Mouse (Mus musculus) R1 (cell line): Measurements from ENCODE around the gene Tnfaip8l3.

Experiments
- DNase-seq: peaks from one replicate; pipeline ENCODE4 v3.0.0-alpha.2; 2018; ENCODE audit warnings: low read depth, low spot score

Tnfaip8l3 gene

DNA sequence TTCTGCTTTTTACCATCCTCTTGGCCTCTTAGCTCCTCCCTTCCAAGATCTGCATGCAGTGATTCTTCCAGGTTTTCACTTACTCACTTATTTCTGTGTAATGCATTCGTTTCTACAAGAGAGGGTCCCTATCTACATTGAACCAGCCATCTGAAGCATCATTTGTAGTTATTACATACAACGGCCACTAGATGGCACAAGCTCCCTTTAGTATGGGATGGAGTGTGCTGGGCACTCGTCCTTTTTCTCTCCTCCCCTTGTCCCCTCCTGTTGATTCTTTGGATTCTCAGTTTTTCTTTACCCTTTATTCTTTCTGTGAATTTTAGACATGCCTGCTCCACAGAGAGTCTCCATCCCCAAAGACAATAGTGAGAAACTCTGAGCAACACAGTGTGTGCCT, 77.3 kb downstream of the Tnfaip8l3 start:
- peak; percentile 69 for DNase-seq

DNA sequence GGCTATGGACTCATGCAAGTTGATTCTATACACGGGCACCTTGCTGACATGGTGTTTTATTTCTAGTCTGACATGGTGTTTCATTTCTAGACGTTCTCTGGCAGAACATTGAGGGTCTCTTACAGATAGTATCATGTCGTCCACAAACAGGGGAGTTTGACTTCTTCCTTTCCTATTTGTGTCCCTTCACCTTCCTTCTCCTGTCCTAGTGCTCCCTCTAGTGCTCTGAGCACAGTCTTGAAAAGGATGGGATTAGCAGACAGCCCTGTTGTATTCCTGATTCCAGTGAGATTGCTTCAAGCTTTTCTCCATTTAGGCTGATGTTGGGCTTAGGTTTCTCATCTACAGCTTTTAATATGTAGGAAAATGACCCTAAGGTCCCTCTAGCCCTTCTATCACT, 81.2 kb downstream of the Tnfaip8l3 start:
- DNase-seq: peak; percentile 32

DNA sequence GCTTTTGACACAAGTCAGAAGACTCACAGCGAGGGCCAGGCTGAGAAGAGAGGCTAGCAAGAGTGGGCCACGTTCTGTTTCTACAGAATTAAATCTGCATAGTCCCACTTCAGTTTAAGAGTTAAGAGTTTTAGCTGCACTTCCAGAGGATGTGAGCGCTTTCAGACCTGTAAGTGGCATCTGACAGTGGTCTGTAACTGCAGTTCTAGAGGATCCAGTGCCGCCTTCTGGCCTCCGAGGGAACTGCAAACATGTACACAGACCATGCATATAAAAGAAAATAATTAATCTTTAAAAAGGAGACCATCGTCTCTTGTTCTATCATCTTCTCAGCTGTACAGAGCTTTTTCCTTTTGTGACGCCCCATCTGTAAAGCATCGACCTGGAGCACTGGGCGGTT, 83.3 kb downstream of the Tnfaip8l3 start:
- DNase-seq: peak; percentile 65

DNA sequence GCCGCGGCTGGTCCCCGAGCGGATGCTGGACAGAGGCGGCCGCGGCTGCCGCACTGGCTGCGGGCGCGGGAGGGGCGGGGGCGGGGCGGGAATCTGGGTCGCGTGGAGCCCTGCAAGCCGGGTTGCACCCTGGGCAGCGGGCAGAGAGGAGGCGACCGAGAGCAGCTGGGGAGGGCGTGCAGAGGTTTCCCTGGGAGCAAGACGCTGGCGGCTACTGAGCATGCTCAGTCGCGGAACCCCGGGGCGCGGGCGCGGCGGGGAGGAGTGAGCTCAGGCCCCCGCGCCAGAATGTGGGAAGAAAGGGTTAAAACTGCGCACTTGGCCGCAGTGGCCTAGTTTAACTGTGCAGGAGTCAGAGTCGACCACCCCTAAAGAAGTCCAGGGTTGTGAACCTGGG, 93.1 kb downstream of the Tnfaip8l3 start, which contains the start of gene Elmod1:
Gene Elmod1 (minus strand): TSS at position 180 of the 397 bp plus-strand sequence.
- peak; percentile 55 for DNase-seq

DNA sequence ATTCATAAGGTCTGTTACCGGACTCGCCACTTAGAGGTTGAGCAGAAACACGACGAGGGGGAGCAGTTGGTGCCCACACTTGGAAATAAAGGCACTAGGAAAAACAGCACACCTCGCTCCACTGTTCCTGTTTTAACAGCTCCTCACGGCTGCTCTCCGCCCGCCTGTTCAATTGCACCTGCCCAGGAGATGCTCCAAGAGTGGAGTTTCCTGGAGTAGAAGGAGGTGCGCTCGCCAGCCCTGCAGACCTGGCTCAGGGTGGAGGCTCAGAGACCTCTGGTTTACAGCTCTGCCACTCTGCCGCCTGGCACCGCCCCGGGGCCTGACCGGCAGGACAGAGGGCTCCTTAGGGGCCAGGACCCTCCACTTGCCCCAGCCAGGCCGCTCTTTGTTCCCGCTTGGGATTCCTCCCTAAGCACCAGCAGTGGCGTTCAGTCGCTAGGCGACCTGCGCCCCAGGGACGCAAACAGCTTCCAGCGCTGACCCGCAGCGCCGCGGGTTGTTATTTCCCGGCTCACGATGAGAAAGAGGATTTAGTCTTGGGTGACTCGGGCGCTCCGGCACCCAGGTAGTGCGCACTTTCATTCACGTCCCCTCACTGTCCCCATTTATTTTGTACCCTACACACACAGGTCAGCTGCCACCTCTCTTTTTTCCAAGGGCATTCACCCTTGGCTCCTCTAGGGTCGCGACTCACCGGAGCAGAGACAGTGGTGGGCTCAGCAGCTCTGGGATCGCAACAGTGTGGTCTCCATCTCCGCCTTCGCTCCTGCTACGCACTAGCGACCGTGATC, 93.7 kb downstream of the Tnfaip8l3 start:
- peak; percentile 54 for DNase-seq

DNA sequence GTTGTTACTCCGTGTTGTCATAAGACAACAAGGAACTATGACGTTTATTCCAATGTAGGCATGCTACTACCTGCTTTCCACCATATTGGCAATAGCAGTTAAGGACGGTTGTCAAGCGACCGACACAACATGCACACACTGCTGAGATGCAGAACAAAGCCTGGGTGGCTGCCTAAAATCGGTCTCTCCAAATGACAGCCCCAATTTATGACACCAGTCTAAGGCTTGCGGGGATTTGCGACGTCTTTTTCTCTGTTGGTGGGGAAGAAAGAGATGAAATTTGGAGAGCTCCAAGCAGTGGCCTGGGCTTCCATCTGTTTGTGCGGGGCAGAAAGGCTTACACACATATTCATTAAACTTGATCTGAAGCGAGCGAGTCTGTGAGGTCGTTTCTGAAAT, 94.3 kb downstream of the Tnfaip8l3 start:
- DNase-seq: peak; percentile 6
